Mouse (Mus musculus) kidney, adult 2 months (tissue): ENCODE data around the gene Cdon. TPM values are rescaled to one million over a fixed set of nuclear protein-coding genes. Genes with fewer than 3 reads are reported as not detected.
A peak's percentile ranks its signal among the peaks of the same experiment; 100 is the strongest.

Experiments
- DNase-seq: peaks from one replicate; pipeline ENCODE4 v3.0.0; 2021
- H3K27ac ChIP-seq: fragments of 200-500 bp; 2 replicates; pipeline ENCODE4 v1.5.1; 2012; ENCODE audit warnings: low read depth, low read length, control low read depth, inconsistent platforms; ENCODE audit not compliant: insufficient read depth
- H3K27me3 ChIP-seq: fragments of 200-500 bp; replicated peaks from 2 replicates; pipeline ENCODE4 v1.6.1; 2012; ENCODE audit warnings: mild to moderate bottlenecking, moderate library complexity, low read length, inconsistent platforms; ENCODE audit not compliant: control insufficient read depth, insufficient read depth
- H3K36me3 ChIP-seq: fragments of 200-500 bp; 2 replicates; pipeline ENCODE4 v1.6.1; 2012; ENCODE audit warnings: mild to moderate bottlenecking, moderate library complexity, low read length, inconsistent platforms; ENCODE audit not compliant: control insufficient read depth, insufficient read depth
- H3K4me1 ChIP-seq: fragments of 200-500 bp; 2 replicates; pipeline ENCODE4 v1.6.1; 2011; ENCODE audit warnings: low read length; ENCODE audit not compliant: control insufficient read depth, insufficient read depth
- H3K4me3 ChIP-seq: fragments of 200-500 bp; 2 replicates; pipeline ENCODE4 v1.5.1; 2011; ENCODE audit warnings: mild to moderate bottlenecking, low read depth, low read length, control low read depth; ENCODE audit not compliant: insufficient read depth
- CTCF ChIP-seq: fragments of 200-500 bp; conservative IDR thresholded peaks from 2 replicates; pipeline ENCODE4 v1.5.1; 2011; ENCODE audit warnings: low read depth, mild to moderate bottlenecking, control low read depth, low read length, moderate library complexity, mixed read lengths; ENCODE audit not compliant: insufficient read depth, insufficient read length
- POLR2A ChIP-seq: fragments of 200-500 bp; IDR thresholded peaks from one replicate; pipeline ENCODE4 v1.6.1; 2011; ENCODE audit warnings: low read depth, low read length, control low read depth
- WGBS: fragments of 180-500 bp; shearing (Covaris S2); methylation state at CpG from one replicate; pipeline ENCODE4 v1.1.7; 2018; 5-methylcytosine and 5-hydroxymethylcytosine counted together
- polyA plus RNA-seq: library from polyadenylated mRNA; depleted of rRNA; stranded (reverse); fragments of >200 nt; gene quantifications from 2 replicates; pipeline ENCODE4 v1.2.3, GENCODE M21; 2012

Gene Cdon
- polyA plus RNA-seq, 1 experiment: 4.0 TPM

DNA sequence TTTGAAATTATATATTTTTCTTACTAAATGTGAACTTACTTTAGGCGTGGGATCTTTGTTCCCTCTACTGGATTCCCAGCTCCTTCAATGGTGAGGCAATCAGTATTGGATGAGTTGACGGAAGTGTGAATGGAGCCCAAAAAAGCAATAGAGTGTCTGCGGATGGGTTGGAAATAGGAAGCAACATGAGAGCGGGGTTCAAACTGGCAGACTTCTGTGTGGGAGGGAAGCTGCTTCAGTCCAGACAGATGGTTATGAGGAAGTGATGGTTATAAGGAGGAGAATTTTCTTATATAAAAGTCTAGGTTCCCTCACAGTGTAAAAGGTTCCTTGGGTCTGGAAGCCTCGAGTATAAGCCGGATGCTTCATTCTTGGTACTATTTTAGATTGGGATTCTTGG is 58.5 kb downstream of the Cdon start:
- H3K4me1 ChIP-seq: no peaks in the 10 kb centered on the region
- no peak for DNase-seq
- WGBS: 92% methylated on average over 6 of the region's 6 CpGs
- H3K27ac ChIP-seq: no peak overlapping the region
- no peaks in the 10 kb centered on the region for H3K27me3 ChIP-seq
- H3K36me3 ChIP-seq: no peaks in the 10 kb centered on the region
- no peak overlapping the region for H3K4me3 ChIP-seq
- no peak for TF ChIP-seq POLR2A
- TF ChIP-seq CTCF: no peak

DNA sequence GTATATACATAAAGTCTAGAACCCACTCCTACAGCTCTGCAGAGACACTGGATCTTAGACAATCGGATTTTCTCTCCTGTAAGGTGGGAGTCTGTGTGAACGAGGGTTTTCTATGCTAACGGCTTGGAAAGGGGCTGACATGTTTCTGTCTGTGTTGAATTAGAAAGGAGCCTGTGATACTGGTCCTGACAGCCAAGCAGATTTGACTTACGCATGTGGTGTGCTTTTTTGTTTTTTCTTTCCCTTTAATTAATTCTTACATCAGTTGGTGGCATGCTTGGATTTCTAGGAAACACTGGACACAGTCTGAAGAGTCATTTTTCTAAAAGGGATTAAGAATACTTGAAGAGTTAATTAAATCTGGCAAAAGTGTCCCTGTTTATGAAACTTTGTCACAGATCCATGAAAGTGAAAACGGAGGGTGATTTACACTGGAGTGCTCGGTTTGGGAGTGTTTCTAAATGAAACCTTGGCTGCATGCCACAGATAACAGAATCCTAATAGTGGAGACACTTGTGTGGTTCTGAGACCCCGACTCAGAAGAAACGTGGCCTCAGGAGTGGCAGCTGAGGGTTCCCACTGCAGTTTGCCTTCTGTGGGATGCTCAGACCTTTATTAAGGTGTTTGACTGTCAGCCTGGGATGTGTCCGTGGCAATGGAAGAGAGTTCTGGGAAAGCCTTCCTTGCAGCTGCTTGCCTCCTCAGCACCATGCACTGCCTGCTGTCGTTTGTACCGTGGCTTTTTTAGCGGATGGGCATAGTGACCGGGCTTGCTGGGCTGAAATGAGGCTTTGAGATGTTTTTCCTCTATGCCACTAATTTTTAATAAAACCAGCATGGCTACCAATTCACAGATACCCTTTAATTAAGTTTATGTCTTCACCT is 61.3 kb downstream of the Cdon start:
- no peak overlapping the region for H3K27ac ChIP-seq
- no peaks in the 10 kb centered on the region for H3K27me3 ChIP-seq
- no peaks in the 10 kb centered on the region for H3K36me3 ChIP-seq
- DNase-seq: no peak
- no peak overlapping the region for H3K4me3 ChIP-seq
- H3K4me1 ChIP-seq: no peaks in the 10 kb centered on the region
- no peak for TF ChIP-seq CTCF
- TF ChIP-seq POLR2A: no peak
- WGBS: 67% methylated on average over 13 of the region's 13 CpGs

DNA sequence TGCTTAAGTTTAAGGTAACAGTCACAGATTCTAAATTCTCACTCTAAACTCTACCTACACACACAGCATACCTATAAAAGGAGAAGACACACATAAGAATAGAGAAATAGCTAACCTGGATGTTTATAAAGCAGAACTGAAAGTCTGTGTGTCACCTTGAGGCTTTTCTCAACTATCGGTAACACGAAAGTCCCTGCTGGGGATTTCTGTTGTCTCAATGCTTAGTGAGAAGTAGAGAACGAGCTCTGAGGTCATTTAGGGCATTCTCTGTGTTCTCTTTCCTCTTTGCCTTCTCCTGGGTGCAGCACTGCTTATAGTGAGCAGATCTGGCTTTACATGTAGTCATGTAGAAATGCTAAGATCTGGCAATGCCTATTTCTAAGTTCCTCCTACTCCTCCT is 63.0 kb downstream of the Cdon start:
- H3K36me3 ChIP-seq: no peaks in the 10 kb centered on the region

DNA sequence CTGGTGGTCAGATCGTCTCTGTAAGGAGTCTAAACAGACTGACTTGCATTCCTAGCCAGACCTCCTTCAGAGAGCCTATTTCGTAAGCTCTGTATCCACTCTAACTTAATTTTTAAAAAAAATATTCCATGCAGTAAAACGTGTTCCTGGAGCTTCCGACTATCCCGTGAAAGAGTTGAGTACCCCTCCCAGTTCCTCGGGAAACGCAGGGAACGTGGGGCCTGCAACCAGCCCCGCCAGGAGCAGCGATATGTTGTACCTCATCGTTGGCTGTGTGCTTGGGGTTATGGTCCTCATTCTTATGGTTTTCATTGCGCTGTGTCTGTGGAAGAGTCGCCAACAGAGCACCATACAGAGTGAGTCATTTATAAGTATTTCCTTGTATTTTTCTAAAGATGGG is 65.7 kb downstream of the Cdon start:
- no peak overlapping the region for H3K4me3 ChIP-seq
- no peaks in the 10 kb centered on the region for H3K4me1 ChIP-seq
- no peak for DNase-seq
- no peaks in the 10 kb centered on the region for H3K27me3 ChIP-seq
- TF ChIP-seq POLR2A: no peak
- TF ChIP-seq CTCF: no peak
- H3K27ac ChIP-seq: no peak overlapping the region
- no peaks in the 10 kb centered on the region for H3K36me3 ChIP-seq
- WGBS: 85% methylated on average over 13 of the region's 13 CpGs

More for the DNA sequence above, 63.0 kb downstream of the Cdon start:
- Histone ChIP-seq H3K27ac (no peak overlapping the region), H3K4me3 (no peak overlapping the region), H3K4me1 (no peaks in the 10 kb centered on the region), H3K27me3 (no peaks in the 10 kb centered on the region)
- no peak for DNase-seq
- WGBS: 92% methylated on average over 3 of the region's 3 CpGs
- TF ChIP-seq POLR2A: no peak

DNA sequence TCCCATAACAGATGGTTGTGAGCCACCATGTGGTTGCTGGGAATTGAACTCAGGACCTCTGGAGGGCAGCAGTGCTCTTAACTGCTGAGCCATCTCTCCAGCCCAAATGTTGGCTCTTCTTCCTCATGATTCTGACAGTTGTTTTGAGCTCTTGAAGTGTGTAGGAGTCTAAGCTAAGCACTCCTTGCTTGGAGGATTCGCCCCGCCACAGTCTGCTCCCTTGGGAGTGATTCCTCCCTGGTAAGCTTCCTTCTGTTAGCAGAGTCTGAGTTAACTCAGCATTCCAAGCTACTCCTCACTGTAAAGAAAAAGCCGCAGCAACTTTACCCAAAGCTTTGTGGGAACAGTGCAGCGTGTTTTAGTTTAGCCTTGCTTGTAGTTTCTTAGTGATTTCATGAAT is 67.6 kb downstream of the Cdon start:
- whole genome bisulfite sequencing: 90% methylated on average over 4 of the region's 4 CpGs
- H3K4me1 ChIP-seq: no peaks in the 10 kb centered on the region
- H3K27ac ChIP-seq: no peak overlapping the region
- H3K4me3 ChIP-seq: no peak overlapping the region
- TF ChIP-seq POLR2A: no peak
- TF ChIP-seq CTCF: no peak
- DNase-seq: no peak
- no peaks in the 10 kb centered on the region for H3K27me3 ChIP-seq
- no peaks in the 10 kb centered on the region for H3K36me3 ChIP-seq

DNA sequence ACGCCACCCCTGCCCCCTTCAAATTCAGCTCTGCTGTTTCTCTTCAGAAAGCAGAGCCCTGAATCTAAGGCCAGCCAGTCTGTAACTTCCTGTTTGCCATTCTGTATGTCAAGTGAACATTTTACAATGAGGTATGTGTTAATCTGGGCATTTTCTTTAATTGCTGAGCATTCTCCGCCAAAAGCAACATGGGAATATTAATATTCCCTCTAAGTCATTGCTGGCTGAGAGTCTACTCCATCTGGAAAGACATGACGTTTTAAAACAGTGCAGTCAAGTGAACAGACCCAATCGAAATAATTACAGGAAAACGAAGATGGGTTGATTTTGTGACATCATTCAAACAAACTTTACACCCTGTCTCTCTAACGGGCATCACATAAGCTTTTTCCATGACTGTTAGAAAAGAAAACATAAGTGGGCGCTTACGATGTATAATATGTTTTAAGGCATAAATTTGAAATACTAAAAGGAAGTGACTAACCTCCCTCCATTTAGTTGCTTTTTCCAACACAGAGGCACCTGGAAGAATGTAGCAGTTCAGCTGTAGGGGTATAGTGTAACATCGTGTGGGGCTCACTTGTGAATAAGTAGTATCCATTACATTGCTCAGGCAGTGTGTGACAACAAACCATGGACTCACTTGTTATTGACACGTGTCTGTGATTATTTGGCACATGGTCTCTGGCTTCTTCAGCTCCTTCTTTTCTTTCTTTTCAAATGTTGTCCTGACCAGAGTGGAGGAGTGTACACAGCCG is 70.4 kb downstream of the Cdon start:
- TF ChIP-seq POLR2A (no peak), CTCF (no peak)
- DNase-seq: no peak
- no peaks in the 10 kb centered on the region for H3K36me3 ChIP-seq
- H3K4me1 ChIP-seq: no peaks in the 10 kb centered on the region
- 75% methylated on average over 11 of the region's 11 CpGs for WGBS
- no peak overlapping the region for H3K27ac ChIP-seq
- H3K27me3 ChIP-seq: no peaks in the 10 kb centered on the region
- no peak overlapping the region for H3K4me3 ChIP-seq

DNA sequence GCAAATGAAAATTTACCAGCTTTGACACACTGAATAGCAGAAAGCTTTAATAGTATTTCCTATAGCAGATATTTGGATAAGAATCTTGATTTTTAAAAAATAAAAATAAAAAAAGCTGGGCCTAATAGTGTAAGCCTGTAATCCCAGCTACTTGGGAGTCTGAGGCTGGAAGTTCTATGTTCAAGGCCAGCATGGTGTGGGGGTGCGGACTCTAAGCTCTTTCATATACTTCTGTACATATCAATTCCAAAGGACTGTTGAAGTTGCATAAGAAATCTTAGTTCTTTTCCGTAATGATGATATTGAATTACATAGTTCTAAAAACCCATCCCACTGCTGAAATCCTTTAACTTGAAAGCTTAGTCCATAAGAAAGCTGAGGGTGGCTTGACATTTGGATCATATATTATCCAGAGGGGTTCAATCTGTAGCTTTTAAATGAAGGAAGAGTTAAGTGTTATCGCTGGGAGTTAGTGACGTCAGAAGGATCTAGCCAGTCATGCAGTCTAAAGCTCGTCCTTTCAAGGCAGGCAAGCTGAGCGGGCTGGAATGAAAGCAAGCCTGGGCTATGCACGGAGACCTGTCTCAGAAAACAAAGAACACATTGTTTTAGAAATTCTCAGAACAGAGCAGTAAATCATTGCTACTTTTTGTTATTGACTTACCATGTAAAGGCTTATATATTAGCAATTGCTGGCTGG is 72.3 kb downstream of the Cdon start:
- no peaks in the 10 kb centered on the region for H3K27me3 ChIP-seq
- no peaks in the 10 kb centered on the region for H3K4me1 ChIP-seq
- DNase-seq: peak; percentile 57
- no peak overlapping the region for H3K27ac ChIP-seq
- H3K36me3 ChIP-seq: no peaks in the 10 kb centered on the region
- TF ChIP-seq POLR2A (no peak), CTCF (no peak)
- no peak overlapping the region for H3K4me3 ChIP-seq
- 65% methylated on average over 7 of the region's 7 CpGs for WGBS
